Comparison of ENCODE assay signal across 27 mouse cellular contexts in genomic region chr14:36646237-36646636, GRCm38 (mm10).
DNase-seq lines count a peak whose midpoint lies in the region; ATAC-seq lines count a peak whose summit lies in the region.
"Had no signal": no experiment of that assay in that cellular context is flagged by ENCODE, and none has a peak within 500 bp of the region (broad histone marks: within the 10 kb centered on the region; RNA-seq: fewer than 3 reads in every experiment).

No protein-coding gene starts in this region.

- H3K27me3 ChIP-seq in liver, embryonic 12.5 days (replicated peaks) = no peaks in the 10 kb centered on the region
- no peaks in the 10 kb centered on the region for H3K27me3 ChIP-seq in liver, embryonic 15.5 days
- H3K27me3 ChIP-seq: embryonic facial prominence, embryonic 12.5 days; embryonic facial prominence, embryonic 15.5 days; hindbrain, embryonic 13.5 days had no signal

- H3K9ac ChIP-seq in liver, embryonic 12.5 days = no peak overlapping the region
- H3K9ac ChIP-seq in liver, embryonic 15.5 days = no peak overlapping the region
- H3K9ac ChIP-seq: embryonic facial prominence, embryonic 12.5 days; embryonic facial prominence, embryonic 15.5 days; forebrain, postnatal 0 days; heart, embryonic 12.5 days; heart, embryonic 15.5 days; hindbrain, embryonic 13.5 days had no signal

- H3K27ac ChIP-seq in liver, embryonic 12.5 days = no peak overlapping the region
- no peak overlapping the region for H3K27ac ChIP-seq in liver, embryonic 15.5 days (replicated peaks)
- H3K27ac ChIP-seq: embryonic facial prominence, embryonic 12.5 days; embryonic facial prominence, embryonic 15.5 days; gastrocnemius, adult 2 months; heart, embryonic 15.5 days; hindbrain, embryonic 10.5 days; hindbrain, embryonic 13.5 days had no signal

- no peak overlapping the region for H3K4me3 ChIP-seq in liver, embryonic 12.5 days
- H3K4me3 ChIP-seq in liver, embryonic 15.5 days (replicated peaks) = no peak overlapping the region
- H3K4me3 ChIP-seq: embryonic facial prominence, embryonic 12.5 days; embryonic facial prominence, embryonic 15.5 days; gastrocnemius, adult 2 months; heart, embryonic 12.5 days; heart, embryonic 15.5 days; hindbrain, embryonic 10.5 days; hindbrain, embryonic 13.5 days had no signal

- peaks cover 13% of the 10 kb centered on the region for H3K4me1 ChIP-seq in liver, embryonic 12.5 days
- peaks cover 14% of the 10 kb centered on the region for H3K4me1 ChIP-seq in liver, embryonic 15.5 days (replicated peaks)
- H3K4me1 ChIP-seq: embryonic facial prominence, embryonic 12.5 days; embryonic facial prominence, embryonic 15.5 days; hindbrain, embryonic 13.5 days had no signal

- H3K4me2 ChIP-seq in liver, embryonic 12.5 days = no peak overlapping the region
- H3K4me2 ChIP-seq in liver, embryonic 15.5 days = no peak overlapping the region
- H3K4me2 ChIP-seq: embryonic facial prominence, embryonic 12.5 days; embryonic facial prominence, embryonic 15.5 days; heart, embryonic 12.5 days; heart, embryonic 15.5 days; hindbrain, embryonic 13.5 days had no signal

- peak; percentile 82 for ATAC-seq in liver, embryonic 12.5 days
- peak; percentile 74 for ATAC-seq in liver, embryonic 15.5 days (ENCODE audit: insufficient read depth)
- ATAC-seq: activated CD4-positive, CD25-positive, alpha-beta regulatory T cell, adult 4 months; CD4-positive, CD25-positive, alpha-beta regulatory T cell, adult 4 months; forebrain, embryonic 14.5 days; forebrain, postnatal 0 days; hindbrain, embryonic 16.5 days had no signal

- no peaks in the 10 kb centered on the region for H3K36me3 ChIP-seq in liver, embryonic 12.5 days
- H3K36me3 ChIP-seq in liver, embryonic 15.5 days (replicated peaks) = no peaks in the 10 kb centered on the region
- H3K36me3 ChIP-seq: embryonic facial prominence, embryonic 12.5 days; embryonic facial prominence, embryonic 15.5 days; heart, embryonic 12.5 days; heart, embryonic 15.5 days; hindbrain, embryonic 10.5 days; hindbrain, embryonic 13.5 days had no signal

- DNase-seq in liver = peak; percentile 24
- DNase-seq in kidney, postnatal 14 days = no peak
- DNase-seq in cerebellum, adult 18-20 months = no peak
- no peak for DNase-seq in c-Kit-positive CD71-positive TER-119-positive erythroid progenitor cells, embryonic 14.5 days (ENCODE audit: low spot score)
- DNase-seq: adrenal gland, adult 8-10 months; adrenal gland, postnatal 25 days; cerebellum, adult 2 months; cerebellum, adult 9-11 months; cerebellum, postnatal 25 days; forebrain, postnatal 0 days; gastrocnemius, adult 2 months; gastrocnemius, postnatal 14 days; heart, adult 18-20 months; heart, postnatal 10 days; heart, postnatal 36 days had no signal

- no peaks in the 10 kb centered on the region for H3K9me3 ChIP-seq in liver, embryonic 12.5 days (replicated peaks)
- no peaks in the 10 kb centered on the region for H3K9me3 ChIP-seq in liver, embryonic 15.5 days (replicated peaks)
- H3K9me3 ChIP-seq: embryonic facial prominence, embryonic 12.5 days; embryonic facial prominence, embryonic 15.5 days; heart, embryonic 12.5 days; heart, embryonic 15.5 days; hindbrain, embryonic 10.5 days; hindbrain, embryonic 13.5 days had no signal
